Mouse (Mus musculus) forebrain, embryonic 14.5 days (tissue): Measurements from ENCODE around the gene Pdcd4. TPM values are rescaled to one million over a fixed set of nuclear protein-coding genes. Genes with fewer than 3 reads are reported as not detected.

ENCODE experiments used
- ATAC-seq: fragments of 200-750 bp; cut with Nextera tagmentation; 2 replicates; pipeline ENCODE4 v1.8.0; 2017; ENCODE audit warnings: mild to moderate bottlenecking, moderate library complexity
- DNase-seq: peaks from one replicate; pipeline ENCODE4 v3.0.0-alpha.2; 2015; ENCODE audit warnings: low spot score
- H3K27ac ChIP-seq: fragments of 300-500 bp; sonication (generic); 2 replicates; pipeline ENCODE4 v1.5.1; 2014; ENCODE audit warnings: low read depth, mild to moderate bottlenecking, control low read depth, low read length, moderate library complexity
- H3K27me3 ChIP-seq: fragments of 300-500 bp; sonication (generic); replicated peaks from 2 replicates; pipeline ENCODE4 v1.6.1; 2014; ENCODE audit warnings: low read length, control low read depth, mixed read lengths; ENCODE audit not compliant: control insufficient read depth, insufficient read depth
- H3K36me3 ChIP-seq: fragments of 300-500 bp; sonication (generic); 2 replicates; pipeline ENCODE4 v1.6.1; 2014; ENCODE audit warnings: low read length, control low read depth; ENCODE audit not compliant: control insufficient read depth, insufficient read depth
- H3K4me1 ChIP-seq: fragments of 300-500 bp; sonication (generic); 2 replicates; pipeline ENCODE4 v1.6.1; 2014; ENCODE audit warnings: antibody characterized with exemption, low read length, control low read depth; ENCODE audit not compliant: control insufficient read depth, insufficient read depth
- H3K4me2 ChIP-seq: fragments of 300-500 bp; sonication (generic); 2 replicates; pipeline ENCODE4 v1.6.1; 2014; ENCODE audit warnings: mild to moderate bottlenecking, control low read depth, low read length
- H3K4me3 ChIP-seq: fragments of 300-500 bp; sonication (generic); 2 replicates; pipeline ENCODE4 v1.5.1; 2014; ENCODE audit warnings: low read depth, low read length, control low read depth
- H3K9ac ChIP-seq: fragments of 300-500 bp; sonication (generic); 2 replicates; pipeline ENCODE4 v1.6.1; 2014; ENCODE audit warnings: mild to moderate bottlenecking, low read length, control low read depth, moderate library complexity
- H3K9me3 ChIP-seq: fragments of 300-500 bp; sonication (generic); replicated peaks from 2 replicates; pipeline ENCODE4 v1.6.1; 2016; ENCODE audit warnings: low read length, control low read depth, mixed read lengths; ENCODE audit not compliant: control insufficient read depth
- WGBS: fragments of 180-500 bp; shearing (Covaris S2); extraction: QIAGEN DNeasy Blood & Tissue Kit; methylation state at CpG from one replicate; pipeline ENCODE4 v1.1.7; 2014; 5-methylcytosine and 5-hydroxymethylcytosine counted together
- polyA plus RNA-seq: library from polyadenylated mRNA; unstranded; fragments of >200 nt; fragmentation: Nextera tagmentation; extraction: Ambion mirVana; gene quantifications from 2 replicates; pipeline ENCODE4 v1.2.1, GENCODE M21; 2014

Gene Pdcd4
- polyA plus RNA-seq, 1 experiment from 2014 or later = 62.1 TPM

- no peak overlapping the region for H3K4me2 ChIP-seq
- H3K4me3 ChIP-seq = no peak overlapping the region
- DNase-seq (no peak), ATAC-seq (no peak)
- no peak overlapping the region for H3K27ac ChIP-seq
- 100% methylated on average over 1 of the region's 1 CpGs for WGBS
- no peaks in the 10 kb centered on the region for H3K9me3 ChIP-seq
- H3K4me1 ChIP-seq = no peaks in the 10 kb centered on the region
- no peaks in the 10 kb centered on the region for H3K27me3 ChIP-seq
- no peak overlapping the region for H3K9ac ChIP-seq
- H3K36me3 ChIP-seq = 0 out of 2 replicates have a peak, but pooled peaks cover 3% of the 10 kb centered on the region
Observed at GRCm38 (mm10) chr19:53868796-53869195, 23.2 kb upstream of the Pdcd4 start.

GRCm38 (mm10) chr19:53869427-53870385 lies 22.3 kb upstream of the Pdcd4 start:
- Histone ChIP-seq H3K27me3 (no peaks in the 10 kb centered on the region), H3K4me2 (no peak overlapping the region), H3K9me3 (no peaks in the 10 kb centered on the region), H3K9ac (no peak overlapping the region), H3K4me3 (no peak overlapping the region), H3K4me1 (no peaks in the 10 kb centered on the region), H3K27ac (no peak overlapping the region), H3K36me3 (no peaks in the 10 kb centered on the region)
- WGBS = 81% methylated on average over 4 of the region's 4 CpGs
- no peak for ATAC-seq
- DNase-seq = no peak

- no peaks in the 10 kb centered on the region for H3K9me3 ChIP-seq
- no peak overlapping the region for H3K4me3 ChIP-seq
- 69% methylated on average over 2 of the region's 2 CpGs for WGBS
- H3K36me3 ChIP-seq = no peaks in the 10 kb centered on the region
- no peak for ATAC-seq
- H3K4me2 ChIP-seq = no peak overlapping the region
- H3K4me1 ChIP-seq = no peaks in the 10 kb centered on the region
- H3K9ac ChIP-seq = no peak overlapping the region
- no peak for DNase-seq
- no peaks in the 10 kb centered on the region for H3K27me3 ChIP-seq
- H3K27ac ChIP-seq = no peak overlapping the region
Observed at GRCm38 (mm10) chr19:53870568-53870967, 21.5 kb upstream of the Pdcd4 start.

- ATAC-seq = no peak
- H3K36me3 ChIP-seq = no peaks in the 10 kb centered on the region
Observed at GRCm38 (mm10) chr19:53871502-53871901, 20.5 kb upstream of the Pdcd4 start.

GRCm38 (mm10) chr19:53872994-53873713 lies 18.9 kb upstream of the Pdcd4 start:
- no peak overlapping the region for H3K4me3 ChIP-seq
- no peaks in the 10 kb centered on the region for H3K4me1 ChIP-seq
- ATAC-seq = no peak
- no peak overlapping the region for H3K27ac ChIP-seq
- no peak for DNase-seq
- 92% methylated on average over 6 of the region's 6 CpGs for WGBS
- H3K9ac ChIP-seq = no peak overlapping the region
- no peaks in the 10 kb centered on the region for H3K27me3 ChIP-seq
- no peaks in the 10 kb centered on the region for H3K36me3 ChIP-seq
- no peaks in the 10 kb centered on the region for H3K9me3 ChIP-seq
- H3K4me2 ChIP-seq = no peak overlapping the region

More at GRCm38 (mm10) chr19:53871502-53871901, 20.5 kb upstream of the Pdcd4 start:
- WGBS = 93% methylated on average over 6 of the region's 6 CpGs
- Histone ChIP-seq H3K27ac (no peak overlapping the region), H3K4me1 (no peaks in the 10 kb centered on the region), H3K4me3 (no peak overlapping the region), H3K9me3 (no peaks in the 10 kb centered on the region), H3K4me2 (no peak overlapping the region), H3K9ac (no peak overlapping the region), H3K27me3 (no peaks in the 10 kb centered on the region)
- DNase-seq = no peak

- no peak overlapping the region for H3K27ac ChIP-seq
- DNase-seq = no peak
- no peaks in the 10 kb centered on the region for H3K27me3 ChIP-seq
Observed at GRCm38 (mm10) chr19:53875246-53875645, 16.8 kb upstream of the Pdcd4 start.

GRCm38 (mm10) chr19:53877779-53878178 lies 14.3 kb upstream of the Pdcd4 start:
- no peak overlapping the region for H3K4me2 ChIP-seq

More at GRCm38 (mm10) chr19:53875246-53875645, 16.8 kb upstream of the Pdcd4 start:
- no peak for ATAC-seq
- WGBS = 74% methylated on average over 6 of the region's 6 CpGs
- Histone ChIP-seq H3K9ac (no peak overlapping the region), H3K36me3 (no peaks in the 10 kb centered on the region), H3K4me1 (no peaks in the 10 kb centered on the region), H3K4me2 (no peak overlapping the region), H3K9me3 (no peaks in the 10 kb centered on the region), H3K4me3 (no peak overlapping the region)

GRCm38 (mm10) chr19:53880460-53880859 lies 11.6 kb upstream of the Pdcd4 start:
- no peak overlapping the region for H3K9ac ChIP-seq
- no peaks in the 10 kb centered on the region for H3K9me3 ChIP-seq
- H3K4me1 ChIP-seq = peaks cover 3% of the 10 kb centered on the region
- no peaks in the 10 kb centered on the region for H3K36me3 ChIP-seq
- H3K27ac ChIP-seq = no peak overlapping the region
- DNase-seq (no peak), ATAC-seq (no peak)
- H3K4me2 ChIP-seq = no peak overlapping the region
- 85% methylated on average over 1 of the region's 1 CpGs for WGBS
- no peak overlapping the region for H3K4me3 ChIP-seq
- H3K27me3 ChIP-seq = no peaks in the 10 kb centered on the region

More at GRCm38 (mm10) chr19:53877779-53878178, 14.3 kb upstream of the Pdcd4 start:
- Histone ChIP-seq H3K27ac (no peak overlapping the region), H3K9ac (no peak overlapping the region), H3K9me3 (no peaks in the 10 kb centered on the region), H3K4me1 (no peaks in the 10 kb centered on the region), H3K27me3 (no peaks in the 10 kb centered on the region), H3K36me3 (no peaks in the 10 kb centered on the region), H3K4me3 (no peak overlapping the region)
- no peak for ATAC-seq
- WGBS = 72% methylated on average over 1 of the region's 1 CpGs
- no peak for DNase-seq
